Mouse (Mus musculus) kidney, postnatal 4 days (tissue): ENCODE results near the gene Spag7.

Source experiments
- DNase-seq, 2 experiments: peaks; one replicate each; pipeline ENCODE4 v3.0.0; 2021; ENCODE audit warnings: mixed read lengths in 2 of 2

The Spag7 gene

DNA sequence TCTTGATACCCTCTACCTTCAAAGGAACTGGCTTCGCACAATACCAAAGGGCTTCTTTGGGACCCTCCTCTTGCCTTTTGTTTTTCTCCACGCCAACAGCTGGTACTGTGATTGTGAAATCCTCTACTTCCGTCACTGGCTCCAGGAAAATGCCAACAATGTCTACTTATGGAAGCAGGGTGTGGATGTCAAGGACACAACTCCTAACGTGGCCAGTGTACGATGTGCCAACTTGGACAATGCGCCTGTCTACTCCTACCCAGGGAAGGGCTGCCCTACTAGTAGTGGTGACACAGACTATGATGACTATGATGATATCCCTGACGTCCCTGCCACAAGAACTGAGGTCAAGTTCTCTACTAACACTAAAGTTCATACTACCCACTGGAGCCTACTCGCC, 29.2 kb downstream of the Spag7 start:
- DNase-seq, result no peak

- no peak for DNase-seq
Measured at GRCm38 (mm10) chr11:70638714-70639278, 30.4 kb downstream of the Spag7 start, which contains the start of gene Gp1ba. Gene Gp1ba, plus strand, starts transcription at chr11:70639122.

- no peak for DNase-seq
Measured at GRCm38 (mm10) chr11:70638293-70638692, 30.9 kb downstream of the Spag7 start.

- DNase-seq, result no peak
Measured at GRCm38 (mm10) chr11:70637764-70638163, 31.5 kb downstream of the Spag7 start.

- DNase-seq, result no peak
Measured at GRCm38 (mm10) chr11:70635601-70636000, 33.6 kb downstream of the Spag7 start.

DNA sequence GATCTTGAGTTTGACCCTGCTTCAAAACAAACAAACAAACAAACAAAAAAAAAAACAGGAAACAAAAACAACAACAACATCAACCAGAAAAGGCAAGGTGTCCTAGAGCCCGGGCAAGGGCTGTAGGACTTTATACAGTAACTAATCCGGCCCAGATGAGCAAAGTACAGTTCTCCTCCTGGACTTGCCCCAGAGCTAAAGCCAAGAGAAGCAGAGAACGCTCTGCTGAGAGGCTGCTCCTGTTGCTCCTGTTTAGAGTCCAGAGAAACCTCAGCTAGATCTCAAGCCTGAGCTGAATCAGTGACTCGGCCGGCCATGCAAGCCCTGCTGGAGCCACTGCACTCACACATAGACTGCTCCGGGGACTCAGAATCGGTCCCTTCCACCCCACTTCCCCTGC, 39.1 kb downstream of the Spag7 start:
- DNase-seq, result no peak

- no peak for DNase-seq
Measured at GRCm38 (mm10) chr11:70629557-70629956, 39.7 kb downstream of the Spag7 start.

GRCm38 (mm10) chr11:70628431-70628830, 40.8 kb downstream of the Spag7 start:
- DNase-seq, result no peak

- DNase-seq, result no peak
Measured at GRCm38 (mm10) chr11:70626877-70627276, 42.3 kb downstream of the Spag7 start.

DNA sequence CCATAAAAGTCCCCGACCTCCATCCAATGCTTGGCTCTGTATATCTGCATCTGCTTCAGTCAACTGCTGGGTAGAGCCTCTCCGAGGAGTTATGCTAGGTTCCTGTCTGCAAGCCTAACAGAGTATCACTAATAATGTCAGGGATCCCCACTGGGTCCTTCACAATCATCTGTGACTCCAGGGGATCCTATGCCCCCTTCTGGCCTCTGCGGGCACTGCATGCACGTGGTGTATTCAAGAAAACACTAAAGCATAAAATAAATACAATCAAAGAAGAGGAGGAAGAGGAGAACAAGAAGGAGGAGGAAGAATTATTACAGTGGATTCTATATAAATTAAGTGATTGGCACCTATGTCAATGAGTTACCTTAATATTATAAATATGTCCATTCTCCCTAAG, 43.7 kb downstream of the Spag7 start:
- DNase-seq, result peak; percentile 80 to 83

DNA sequence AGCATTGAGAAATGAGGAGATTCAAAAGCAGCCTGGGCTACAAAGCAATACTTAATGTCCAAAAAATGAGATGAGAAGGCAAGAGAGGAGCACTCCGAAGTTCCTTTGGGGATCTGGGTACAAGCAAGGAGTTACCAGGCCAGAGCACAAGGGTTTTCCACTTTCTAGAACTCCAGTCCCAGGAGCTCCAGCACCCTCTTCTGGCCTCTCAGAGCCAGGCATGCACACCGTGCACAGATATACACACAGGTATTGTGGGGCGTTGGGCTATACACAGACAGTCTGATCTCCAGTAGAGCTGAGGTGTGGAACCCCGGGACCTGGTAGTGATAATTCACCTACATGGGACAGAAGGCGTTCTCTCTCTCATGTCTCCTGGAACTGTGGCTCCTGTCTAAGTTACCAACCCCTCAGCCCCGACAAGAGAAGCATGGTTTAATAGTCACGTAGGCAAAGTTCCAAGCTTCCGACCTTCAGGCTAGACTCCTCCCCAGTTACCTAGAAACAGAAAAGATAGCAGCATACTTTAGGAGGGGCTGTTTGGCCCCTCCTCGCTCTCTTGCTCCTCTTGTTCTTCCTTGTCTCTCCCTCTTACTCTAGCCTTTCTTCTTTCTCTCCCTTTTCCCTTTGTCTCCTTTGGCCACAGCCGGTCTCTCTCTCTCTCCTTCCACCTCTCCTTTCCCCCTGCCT, 46.0 kb downstream of the Spag7 start:
- no peak for DNase-seq

GRCm38 (mm10) chr11:70621972-70622814, 47.0 kb downstream of the Spag7 start:
- DNase-seq, result no peak

DNA sequence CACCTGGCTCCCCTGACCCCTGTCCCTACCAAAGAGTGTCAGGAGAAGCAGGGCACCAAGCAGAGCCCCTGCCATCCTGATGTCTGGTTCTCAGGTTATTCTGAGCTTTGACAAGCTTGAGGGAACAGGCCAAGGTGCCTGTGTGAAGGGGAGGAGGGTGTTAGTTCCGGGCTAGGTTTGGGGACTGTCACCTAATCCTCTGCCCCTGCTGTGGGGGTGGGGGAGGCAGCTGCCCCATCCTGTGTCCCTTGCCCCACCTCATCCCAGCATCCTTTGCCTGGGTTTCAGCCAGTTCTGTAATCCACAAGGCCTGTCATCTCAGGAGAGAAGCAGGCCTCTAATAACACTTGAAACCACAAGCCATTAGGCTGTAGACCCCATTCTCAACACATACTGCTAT, 50.1 kb downstream of the Spag7 start, which contains the start of gene Chrne:
Chrne (minus strand) TSS at position 116 of the 400 bp plus-strand sequence.
- no peak for DNase-seq

DNA sequence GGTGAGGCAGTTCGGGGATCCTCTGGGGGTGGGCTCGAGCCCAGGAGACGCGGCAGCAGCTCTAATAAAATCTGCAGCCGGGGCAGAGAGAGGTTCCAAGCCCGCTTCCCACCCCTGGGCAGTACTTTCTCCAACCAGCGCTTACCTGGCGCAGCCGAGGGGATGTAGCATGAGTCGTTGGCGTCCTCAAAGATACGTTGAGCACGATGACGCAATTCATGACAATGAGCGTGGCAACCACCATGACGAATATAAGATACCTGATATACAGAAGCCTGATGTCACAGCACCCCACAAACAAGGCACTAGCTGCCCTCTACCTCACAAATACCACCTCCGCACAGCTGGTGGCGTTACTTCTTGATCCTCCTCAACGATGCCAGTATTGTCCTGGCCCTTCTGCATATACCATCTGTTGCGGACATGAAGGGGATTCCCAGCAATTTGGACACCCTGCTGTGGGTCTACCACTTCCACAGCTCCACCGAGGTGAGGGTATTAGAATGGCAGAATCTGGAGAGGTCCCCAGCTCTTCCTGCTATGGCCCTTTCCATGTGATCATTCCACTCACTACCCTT, 53.6 kb downstream of the Spag7 start, which contains the start of gene 4930544D05Rik:
4930544D05Rik (plus strand) TSS at position 333 of the 578 bp plus-strand sequence.
- DNase-seq, result no peak

DNA sequence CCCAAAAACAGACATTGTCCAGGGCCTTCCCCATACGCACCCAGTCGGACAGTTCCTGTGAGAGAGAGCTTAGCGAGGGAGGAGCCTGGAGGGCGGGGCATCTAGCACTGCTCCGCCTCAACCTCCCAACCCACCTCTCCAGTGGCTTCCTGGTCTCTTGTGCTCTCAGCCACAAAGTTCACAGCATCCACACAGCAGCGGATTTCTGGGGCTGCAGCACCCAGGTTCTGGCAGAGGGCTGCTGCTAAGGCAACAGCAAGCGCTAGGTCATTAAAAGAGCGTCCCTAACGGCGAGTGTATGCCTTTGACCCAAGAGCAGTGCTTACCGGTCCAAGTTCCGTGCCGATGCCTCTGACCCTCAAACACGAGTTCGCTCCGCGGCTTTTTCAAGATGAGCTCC, 54.1 kb downstream of the Spag7 start:
- peak; percentile 79 to 86 for DNase-seq
